Mouse (Mus musculus): ENCODE results near the gene Olfr1504.
"Not testable (repeated sequence)": the region's sequence is repeated elsewhere in the genome, so short reads cannot be mapped to it uniquely, and the experiment has no call there.

Gene Olfr1504

GRCm38 (mm10) chr19:13897828-13898227, at the start of gene Olfr1504:
Gene Olfr1504 (minus strand): TSS chr19:13897928.
- DNase-seq (ENCODE audit: low spot score in 2 of 2): no peak

- DNase-seq (ENCODE audit: low spot score in 2 of 2): no peak
Observed at GRCm38 (mm10) chr19:13913230-13913629, 15.5 kb upstream of the Olfr1504 start, which contains the start of gene Olfr1505. Gene Olfr1505 (plus strand): TSS chr19:13913530.

DNA sequence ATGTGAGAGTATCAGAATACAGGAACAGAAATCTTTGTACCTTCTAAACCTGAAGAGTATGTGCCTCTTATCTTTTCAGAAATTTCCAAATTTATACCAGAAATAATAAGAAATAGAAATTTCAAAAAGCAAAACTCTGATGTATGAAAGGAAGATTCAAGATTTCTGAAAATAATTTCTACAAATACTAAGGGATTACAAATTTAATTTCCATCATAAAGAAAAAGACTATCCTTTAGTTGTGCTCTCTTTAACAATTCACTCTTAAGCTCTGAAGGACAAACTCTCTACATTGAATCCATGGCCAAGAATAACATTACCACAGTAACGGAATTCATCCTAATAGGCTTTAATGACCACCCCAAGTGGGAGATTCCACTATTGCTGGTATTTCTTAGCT, 36.2 kb downstream of the Olfr1504 start, which contains the start of gene Olfr1502:
TSS of gene Olfr1502 (plus strand) at position 301 of the 400 bp plus-strand sequence.
- no peak for DNase-seq (ENCODE audit: low spot score in 2 of 2)

GRCm38 (mm10) chr19:13850592-13850991, 47.1 kb downstream of the Olfr1504 start, which contains the start of gene Olfr1501:
Gene Olfr1501 (minus strand): TSS chr19:13850692.
- DNase-seq (ENCODE audit: low spot score in 2 of 2): not testable (repeated sequence)
